ENCODE assay signal across 21 mouse cellular contexts in genomic region chr1:165188806-165189580, GRCm38 (mm10). TPM values are rescaled to one million over a fixed set of nuclear protein-coding genes. Genes with fewer than 3 reads are reported as not detected.
A peak's percentile ranks its signal among the peaks of the same experiment; 100 is the strongest.
DNase-seq lines count a peak whose midpoint lies in the region; ATAC-seq and TF ChIP-seq lines count a peak whose summit lies in the region.
"Had no signal": no experiment of that assay in that cellular context is flagged by ENCODE, and none has a peak within 500 bp of the region (broad histone marks: within the 10 kb centered on the region; RNA-seq: fewer than 3 reads in every experiment).

No protein-coding gene starts in this region.

- TF ChIP-seq POLR2A in testis, adult 2 months (IDR thresholded peaks at IDR 0.05; ENCODE audit: control insufficient read depth, low read depth, low read length), result no peak; the same call in 1 of the 2 replicates

- no peak for TF ChIP-seq CTCF in testis, adult 2 months (IDR thresholded peaks at IDR 0.05; ENCODE audit: control insufficient read depth, insufficient read depth, insufficient replicate concordance, low read depth, low read length)

- peak overlapping the region; percentile 11 for H3K4me3 ChIP-seq in testis, adult 2 months (ENCODE audit: control insufficient read depth, low read depth, low read length)
- no peak overlapping the region for H3K4me3 ChIP-seq in midbrain, embryonic 15.5 days
- H3K4me3 ChIP-seq: embryonic facial prominence, embryonic 13.5 days; forebrain, embryonic 12.5 days; hindbrain, embryonic 15.5 days had no signal

- no peak for DNase-seq in testis, postnatal 14 days (ENCODE audit: low spot score)
- DNase-seq in thymus, postnatal 4 days, result peak; percentile 49
- no peak for DNase-seq in left cerebral cortex, adult 18-20 months (ENCODE audit: low spot score in 2 of 2)
- no peak for DNase-seq in cerebellum, postnatal 25 days
- DNase-seq: kidney, postnatal 10 days; lung, adult 2 months had no signal

- H3K36me3 ChIP-seq in testis, adult 2 months (ENCODE audit: control insufficient read depth, insufficient read depth, low read length), result no peaks in the 10 kb centered on the region
- no peaks in the 10 kb centered on the region for H3K36me3 ChIP-seq in midbrain, embryonic 15.5 days (replicated peaks)
- H3K36me3 ChIP-seq: hindbrain, embryonic 15.5 days had no signal

- H3K27ac ChIP-seq in testis, adult 2 months (ENCODE audit: control insufficient read depth, insufficient read depth, low read depth, low read length), result no peak overlapping the region
- H3K27ac ChIP-seq in midbrain, embryonic 15.5 days, result no peak overlapping the region
- H3K27ac ChIP-seq: embryonic facial prominence, embryonic 13.5 days; forebrain, embryonic 12.5 days; hindbrain, embryonic 15.5 days had no signal

- no peaks in the 10 kb centered on the region for H3K27me3 ChIP-seq in testis, adult 2 months (ENCODE audit: control insufficient read depth, insufficient read depth, low read length)
- no peaks in the 10 kb centered on the region; the same call in 1 of the 2 replicates for H3K27me3 ChIP-seq in midbrain, embryonic 15.5 days (replicated peaks)
- H3K27me3 ChIP-seq: embryonic facial prominence, embryonic 13.5 days; forebrain, embryonic 12.5 days; hindbrain, embryonic 15.5 days had no signal

- ATAC-seq in activated CD4-positive, CD25-positive, alpha-beta regulatory T cell, adult 4 months, result peak; percentile 76
- ATAC-seq in monocyte, adult 5-6 weeks (replicated peaks; ENCODE audit: insufficient number of reproducible peaks, low FRiP score, low TSS enrichment, poor library complexity, severe bottlenecking), result peak; percentile 51
- ATAC-seq in midbrain, embryonic 15.5 days (replicated peaks), result no peak

- H3K9me3 ChIP-seq in midbrain, embryonic 15.5 days, result no peaks in the 10 kb centered on the region
- H3K9me3 ChIP-seq: embryonic facial prominence, embryonic 13.5 days; forebrain, embryonic 12.5 days; hindbrain, embryonic 15.5 days had no signal

- no peak overlapping the region for H3K4me2 ChIP-seq in midbrain, embryonic 15.5 days
- H3K4me2 ChIP-seq: embryonic facial prominence, embryonic 13.5 days; forebrain, embryonic 12.5 days; hindbrain, embryonic 15.5 days had no signal

- 82% methylated on average over 9 of the region's 10 CpGs for WGBS in midbrain, embryonic 15.5 days

- H3K4me1 ChIP-seq in testis, adult 2 months (ENCODE audit: control insufficient read depth, insufficient read depth, low read length), result peaks cover 4% of the 10 kb centered on the region
- H3K4me1 ChIP-seq in midbrain, embryonic 15.5 days, result peaks cover 13% of the 10 kb centered on the region; the same call in 1 of the 2 replicates

- no peak overlapping the region for H3K9ac ChIP-seq in midbrain, embryonic 15.5 days
- H3K9ac ChIP-seq: embryonic facial prominence, embryonic 13.5 days; forebrain, embryonic 12.5 days; hindbrain, embryonic 15.5 days had no signal

RNA-seq across cellular contexts. Expression of gene Sft2d2, which starts 5.2 kb away (rescaled TPM):
- 10.1 and 10.3 TPM in 2 replicates for polyA plus RNA-seq in testis, adult 2 months (2012; rRNA removed)
- polyA plus RNA-seq in activated CD4-positive, CD25-positive, alpha-beta regulatory T cell, adult 4 months (2017; shearing (Covaris generic)), result 10 to 100 TPM; 25.5 to 25.9 TPM
- total RNA-seq in monocyte, adult 5-6 weeks (2017), result 38.3 to 52.1 TPM (median 42.3 TPM) in 3 replicates
- 10 to 100 TPM; 16.4 to 17.1 TPM for total RNA-seq in left cerebral cortex, adult 18-20 months (2021)
- polyA plus RNA-seq in midbrain, embryonic 15.5 days (2015; fragmentation: Nextera tagmentation; extraction: Ambion mirVana), result 5.4 and 5.9 TPM in 2 replicates

RNA-seq across cellular contexts. Expression of gene Tbx19, which starts 28.4 kb away (rescaled TPM):
- 18.4 and 21.1 TPM in 2 replicates for polyA plus RNA-seq in testis, adult 2 months (2012; rRNA removed)
- polyA plus RNA-seq in activated CD4-positive, CD25-positive, alpha-beta regulatory T cell, adult 4 months (2017; shearing (Covaris generic)), result not detected
- total RNA-seq in monocyte, adult 5-6 weeks (2017), result not detected in 3 replicates
- total RNA-seq in left cerebral cortex, adult 18-20 months (2021), result not detected
- polyA plus RNA-seq in midbrain, embryonic 15.5 days (2015; fragmentation: Nextera tagmentation; extraction: Ambion mirVana), result 0.08 TPM in 1 of 2 replicates, not detected in the other
- total RNA-seq: adrenal gland, postnatal 4 days; common myeloid progenitor, adult 5-6 weeks; granulocyte monocyte progenitor cell, adult 5-6 weeks; layer of hippocampus, postnatal 25 days; megakaryocyte-erythroid progenitor cell, adult 5-6 weeks; MEL had no signal
- polyA plus RNA-seq: embryonic facial prominence, embryonic 13.5 days; forebrain, embryonic 12.5 days; heart, postnatal 0 days; hindbrain, embryonic 15.5 days; limb, embryonic 14.5 days had no signal

RNA-seq across cellular contexts. Expression of gene Tiprl, which starts 47.8 kb away (rescaled TPM):
- 79.5 and 84.0 TPM in 2 replicates for polyA plus RNA-seq in testis, adult 2 months (2012; rRNA removed)
- polyA plus RNA-seq in activated CD4-positive, CD25-positive, alpha-beta regulatory T cell, adult 4 months (2017; shearing (Covaris generic)), result 100 to 1,000 TPM; 115 to 125 TPM
- total RNA-seq in monocyte, adult 5-6 weeks (2017), result 31.3 to 74.5 TPM (median 51.3 TPM) in 3 replicates
- total RNA-seq in left cerebral cortex, adult 18-20 months (2021), result 10 to 100 TPM; 52.9 to 64.1 TPM
- polyA plus RNA-seq in midbrain, embryonic 15.5 days (2015; fragmentation: Nextera tagmentation; extraction: Ambion mirVana), result 150 and 153 TPM in 2 replicates

Comparison
In these comparisons a context has a peak if more than half of its experiments do, and no peak if none do; other contexts are left out.
1. RNA of gene Tbx19, which starts 28.4 kb away (polyA plus RNA-seq): 18.4 to 21.1 TPM in testis, adult 2 months; not detected in activated CD4-positive, CD25-positive, alpha-beta regulatory T cell, adult 4 months and 0.08 TPM in midbrain, embryonic 15.5 days; every median in the first group is over 10 times any median in the second.